Mouse (Mus musculus) erythroblast, embryonic 14.5 days (primary cell): ENCODE results near the gene Bfsp2.

Source experiments
- GATA1 ChIP-seq: IDR thresholded peaks from 2 replicates; pipeline ENCODE4 v1.6.1; 2012; ENCODE audit warnings: low read length, inconsistent platforms, mixed read lengths
- TAL1 ChIP-seq: IDR thresholded peaks from 3 replicates; pipeline ENCODE4 v1.6.1; 2012; ENCODE audit warnings: low read length, inconsistent platforms, mixed read lengths

DNA sequence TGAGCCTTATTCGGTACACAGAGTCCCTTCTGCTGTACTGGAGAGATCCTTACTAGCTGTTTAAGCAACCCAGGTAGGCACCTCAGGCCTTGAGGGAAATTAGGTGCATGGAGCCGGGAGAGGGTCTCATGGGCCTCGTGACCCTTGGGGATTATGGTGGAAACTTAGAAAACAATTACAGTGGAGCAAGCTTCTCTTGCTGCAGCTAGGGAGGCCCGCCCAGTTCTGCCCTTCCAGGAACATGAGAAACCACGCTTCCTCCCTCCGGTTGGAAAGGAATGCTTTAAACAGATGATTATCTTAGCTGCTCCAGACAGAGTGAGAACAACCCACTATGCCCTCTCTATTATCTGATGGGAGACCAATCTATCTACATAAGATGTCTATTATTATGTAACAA lies 97.2 kb downstream of the Bfsp2 start:
- TF ChIP-seq GATA1 (no peak), TAL1 (no peak)
